Mouse (Mus musculus) embryonic facial prominence, embryonic 12.5 days (tissue): ENCODE measurements around the gene Gm14124. TPM values are rescaled to one million over a fixed set of nuclear protein-coding genes. Genes with fewer than 3 reads are reported as not detected.

ENCODE experiments used
- ATAC-seq: fragments of 200-750 bp; cut with Nextera tagmentation; 2 replicates; pipeline ENCODE4 v1.8.0; 2017; ENCODE audit not compliant: insufficient number of reproducible peaks, insufficient read depth, low FRiP score, low TSS enrichment
- H3K27ac ChIP-seq: fragments of 300-500 bp; sonication (generic); 2 replicates; pipeline ENCODE4 v1.5.1; 2016; ENCODE audit warnings: mild to moderate bottlenecking
- H3K27me3 ChIP-seq: fragments of 300-500 bp; sonication (generic); 2 replicates; pipeline ENCODE4 v1.6.1; 2016; ENCODE audit warnings: mild to moderate bottlenecking, moderate library complexity
- H3K36me3 ChIP-seq: fragments of 300-500 bp; sonication (generic); 2 replicates; pipeline ENCODE4 v1.6.1; 2016; ENCODE audit warnings: mild to moderate bottlenecking
- H3K4me1 ChIP-seq: fragments of 300-500 bp; sonication (generic); 2 replicates; pipeline ENCODE4 v1.6.1; 2016
- H3K4me2 ChIP-seq: fragments of 300-500 bp; sonication (generic); replicated peaks from 2 replicates; pipeline ENCODE4 v1.6.1; 2016; ENCODE audit warnings: mild to moderate bottlenecking, moderate library complexity
- H3K4me3 ChIP-seq: fragments of 300-500 bp; sonication (generic); 2 replicates; pipeline ENCODE4 v1.5.1; 2016; ENCODE audit warnings: mild to moderate bottlenecking
- H3K9ac ChIP-seq: fragments of 300-500 bp; sonication (generic); 2 replicates; pipeline ENCODE4 v1.6.1; 2016; ENCODE audit warnings: mild to moderate bottlenecking, moderate library complexity
- H3K9me3 ChIP-seq: fragments of 300-500 bp; sonication (generic); 2 replicates; pipeline ENCODE4 v1.6.1; 2016; ENCODE audit warnings: mild to moderate bottlenecking, moderate library complexity
- WGBS: fragments of 180-500 bp; shearing (Covaris S2); methylation state at CpG from one replicate; pipeline ENCODE4 v1.1.7; 2016; 5-methylcytosine and 5-hydroxymethylcytosine counted together
- polyA plus RNA-seq: library from polyadenylated mRNA; unstranded; fragments of >200 nt; fragmentation: Nextera tagmentation; extraction: Ambion mirVana; gene quantifications from 2 replicates; pipeline ENCODE4 v1.2.1, GENCODE M21; 2016

Gm14124 gene
- polyA plus RNA-seq, 1 experiment from 2014 or later = not detected

DNA sequence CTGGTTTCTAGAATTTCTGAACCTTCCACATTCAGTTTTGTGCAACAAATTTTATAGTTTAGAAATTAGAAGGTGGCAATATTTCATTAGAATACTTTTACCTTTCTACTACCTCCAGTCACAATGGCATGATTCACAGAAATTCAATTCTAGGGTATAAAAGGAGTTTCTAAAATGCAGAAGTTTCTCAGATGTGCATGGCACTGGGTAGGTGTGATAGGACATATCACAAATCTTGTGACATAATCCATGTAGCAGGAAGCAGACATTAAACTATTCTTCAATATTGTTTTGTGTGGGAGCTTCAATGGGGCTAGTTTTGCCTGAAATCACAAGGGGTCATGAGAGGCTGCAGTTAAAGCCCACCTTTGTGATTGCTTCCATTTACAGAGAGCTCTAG lies 58.8 kb downstream of the Gm14124 start:
- peaks cover 29% of the 10 kb centered on the region for H3K9me3 ChIP-seq
- ATAC-seq = no peak
- peaks cover 22% of the 10 kb centered on the region for H3K36me3 ChIP-seq
- H3K9ac ChIP-seq = no peak overlapping the region
- no peak overlapping the region for H3K4me2 ChIP-seq
- H3K4me1 ChIP-seq = no peaks in the 10 kb centered on the region
- H3K4me3 ChIP-seq = no peak overlapping the region
- no peaks in the 10 kb centered on the region for H3K27me3 ChIP-seq
- H3K27ac ChIP-seq = no peak overlapping the region

DNA sequence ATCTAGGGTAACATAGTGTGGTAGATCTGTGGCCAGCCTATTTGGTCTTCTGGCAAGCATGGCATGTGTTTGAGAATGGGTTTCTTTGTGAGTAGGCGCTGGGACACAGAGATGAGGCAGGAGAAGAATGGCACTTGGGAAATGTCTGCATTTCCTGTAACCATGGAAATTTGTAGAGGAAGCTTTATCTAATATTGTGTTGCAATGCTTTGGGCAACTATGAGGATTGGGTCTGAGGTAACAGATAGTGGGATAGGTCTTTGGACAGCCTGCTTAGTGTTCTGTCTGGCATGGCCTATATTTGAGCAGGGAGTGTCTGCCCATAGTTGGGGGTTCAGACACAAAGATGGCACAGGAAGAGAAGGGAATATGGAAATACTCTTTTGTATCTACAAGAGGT lies 61.7 kb downstream of the Gm14124 start:
- Histone ChIP-seq H3K4me3 (no peak overlapping the region), H3K4me1 (no peaks in the 10 kb centered on the region), H3K36me3 (peaks cover 22% of the 10 kb centered on the region), H3K9ac (no peak overlapping the region), H3K4me2 (no peak overlapping the region), H3K27ac (no peak overlapping the region), H3K27me3 (no peaks in the 10 kb centered on the region), H3K9me3 (peaks cover 36% of the 10 kb centered on the region)
- WGBS = 93% methylated on average over 1 of the region's 1 CpGs
- ATAC-seq = no peak

Other genes starting within 250 kb of the Gm14124 start
- 6.1 and 6.2 TPM in 2 replicates for gene Zfp120, start 120.8 kb upstream of the Gm14124 start, polyA plus RNA-seq
- gene Gm10770, start 77.8 kb upstream of the Gm14124 start, polyA plus RNA-seq = not detected in 2 replicates
- gene Gm14139, start 75.8 kb upstream of the Gm14124 start, polyA plus RNA-seq = not detected in 2 replicates
- 10.4 and 10.7 TPM in 2 replicates for gene Zfp937, start 39.4 kb upstream of the Gm14124 start, polyA plus RNA-seq
- 5.1 and 6.3 TPM in 2 replicates for gene Gm21994, start 1.9 kb upstream of the Gm14124 start, polyA plus RNA-seq
- 3.6 and 5.4 TPM in 2 replicates for gene Gm10130, start 66.2 kb downstream of the Gm14124 start, polyA plus RNA-seq
- gene 3300002I08Rik, start 105.2 kb downstream of the Gm14124 start, polyA plus RNA-seq = 10.4 and 11.0 TPM in 2 replicates
- gene Zfp442, start 194.0 kb downstream of the Gm14124 start, polyA plus RNA-seq = 9.4 and 10.2 TPM in 2 replicates
- gene Zfp345, start 227.6 kb downstream of the Gm14124 start, polyA plus RNA-seq = 0.05 TPM in 1 of 2 replicates, not detected in the other